Mouse (Mus musculus) megakaryocyte, embryonic 14.5 days (primary cell): ENCODE measurements around the gene Kiz.

ENCODE experiments used
- FLI1 ChIP-seq: IDR thresholded peaks from 2 replicates; pipeline ENCODE4 v1.6.1; 2012; ENCODE audit warnings: low read length, inconsistent platforms, mixed read lengths
- GATA1 ChIP-seq: IDR thresholded peaks from 3 replicates; pipeline ENCODE4 v1.6.1; 2012; ENCODE audit warnings: mixed read lengths, low read length, inconsistent platforms, borderline replicate concordance

GRCm38 (mm10) chr2:146814978-146815377 is 40.7 kb upstream of the Kiz start:
- TF ChIP-seq GATA1 (no peak), FLI1 (no peak)
